1 mouse cellular context compared by ENCODE assay signal in the genomic region with DNA sequence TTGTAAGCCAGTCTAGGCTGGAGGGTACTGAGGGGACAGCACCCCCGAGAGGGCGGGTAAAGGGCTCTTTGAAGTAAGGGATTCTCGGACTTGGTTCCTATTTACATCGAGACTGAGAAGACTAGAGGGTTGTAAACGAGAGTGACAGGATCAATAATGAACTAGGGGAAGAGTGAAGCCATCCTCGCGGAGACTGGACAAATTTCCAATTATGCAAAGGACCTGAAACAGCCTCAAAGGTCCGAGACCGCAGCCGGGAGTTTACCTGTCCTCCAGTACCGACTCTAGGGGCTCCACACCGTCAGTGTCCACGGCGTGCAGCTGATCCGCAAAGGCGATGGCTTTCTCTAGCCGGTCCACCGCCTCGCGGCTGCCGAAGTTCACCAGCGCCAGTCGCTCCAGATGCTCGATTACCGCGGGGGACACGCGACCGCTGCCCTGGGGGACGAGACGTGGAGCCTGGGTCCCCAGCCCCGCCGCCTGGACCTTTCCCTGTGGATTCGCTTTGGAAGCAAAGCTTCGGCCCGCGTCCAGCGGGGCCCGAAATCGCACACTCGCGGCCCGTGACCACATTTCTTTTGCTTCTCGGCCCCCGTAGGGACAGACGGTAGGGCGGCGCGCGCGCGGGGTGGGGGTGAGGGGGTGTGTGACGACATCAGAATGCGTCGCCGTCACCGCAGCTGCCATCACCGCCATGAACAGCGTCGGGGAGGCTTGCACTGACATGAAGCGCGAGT.
TF ChIP-seq lines count a peak whose summit lies in the region.

A gene (minus strand): TSS at position 602 of the 737 bp plus-strand sequence.
A gene (plus strand): TSS at position 649 of the 737 bp plus-strand sequence.

TF ChIP-seq in MEL, 35 proteins besides CTCF, POLR2A, EP300 and RAD21 (continued from another document):
- TF ChIP-seq POLR2AphosphoS5 (IDR thresholded peaks at IDR 0.05; ENCODE audit: borderline replicate concordance, low read depth, low read length) (no peak), KAT2A (conservative IDR thresholded peaks at IDR 0.05; ENCODE audit: low read depth, low read length) (no peak; the same call in 1 of the 2 replicates), ZKSCAN1 (IDR thresholded peaks at IDR 0.05; ENCODE audit: low read depth, low read length) (no peak), MYC (IDR thresholded peaks at IDR 0.05; ENCODE audit: low read depth, low read length) (peak; percentile 76; the same call in 1 of the 2 replicates), ZNF384 (IDR thresholded peaks at IDR 0.05; ENCODE audit: low read depth, low read length) (peak; percentile 65; the same call in 1 of the 2 replicates), TBP (IDR thresholded peaks at IDR 0.05; ENCODE audit: low read depth, low read length) (0 out of 2 replicates have a peak, but pooled peaks have one; percentile 37), MXI1 (IDR thresholded peaks at IDR 0.05; ENCODE audit: low read depth, low read length) (peak; percentile 94), MAFK (IDR thresholded peaks at IDR 0.05; ENCODE audit: borderline replicate concordance, low read depth, low read length) (no peak)
